Mouse (Mus musculus) midbrain, embryonic 12.5 days (tissue): Measurements from ENCODE around the gene Gm39566. TPM values are rescaled to one million over a fixed set of nuclear protein-coding genes. Genes with fewer than 3 reads are reported as not detected.

ENCODE experiments used
- ATAC-seq: fragments of 200-750 bp; cut with Nextera tagmentation; 2 replicates; pipeline ENCODE4 v1.8.0; 2017; ENCODE audit warnings: low read depth, moderate TSS enrichment, moderate library complexity; ENCODE audit not compliant: low FRiP score
- H3K27ac ChIP-seq: fragments of 300-500 bp; sonication (generic); replicated peaks from 2 replicates; pipeline ENCODE4 v1.5.1; 2016; ENCODE audit warnings: mild to moderate bottlenecking
- H3K27me3 ChIP-seq: fragments of 300-500 bp; sonication (generic); 2 replicates; pipeline ENCODE4 v1.6.1; 2016; ENCODE audit warnings: mild to moderate bottlenecking
- H3K36me3 ChIP-seq: fragments of 300-500 bp; sonication (generic); 2 replicates; pipeline ENCODE4 v1.6.1; 2016
- H3K4me1 ChIP-seq: fragments of 300-500 bp; sonication (generic); 2 replicates; pipeline ENCODE4 v1.6.1; 2016
- H3K4me2 ChIP-seq: fragments of 300-500 bp; sonication (generic); replicated peaks from 2 replicates; pipeline ENCODE4 v1.6.1; 2016; ENCODE audit warnings: mild to moderate bottlenecking, moderate library complexity
- H3K4me3 ChIP-seq: fragments of 300-500 bp; sonication (generic); 2 replicates; pipeline ENCODE4 v1.5.1; 2016; ENCODE audit warnings: mild to moderate bottlenecking
- H3K9ac ChIP-seq: fragments of 300-500 bp; sonication (generic); replicated peaks from 2 replicates; pipeline ENCODE4 v1.6.1; 2016; ENCODE audit warnings: mild to moderate bottlenecking, moderate library complexity
- H3K9me3 ChIP-seq: fragments of 300-500 bp; sonication (generic); 2 replicates; pipeline ENCODE4 v1.6.1; 2016; ENCODE audit warnings: mild to moderate bottlenecking
- WGBS: fragments of 180-500 bp; shearing (Covaris S2); methylation state at CpG from one replicate; pipeline ENCODE4 v1.1.7; 2016; 5-methylcytosine and 5-hydroxymethylcytosine counted together
- polyA plus RNA-seq: library from polyadenylated mRNA; unstranded; fragments of >200 nt; fragmentation: Nextera tagmentation; extraction: Ambion mirVana; gene quantifications from 2 replicates; pipeline ENCODE4 v1.2.1, GENCODE M21; 2016

The Gm39566 gene
- polyA plus RNA-seq, 1 experiment from 2014 or later: not detected

DNA sequence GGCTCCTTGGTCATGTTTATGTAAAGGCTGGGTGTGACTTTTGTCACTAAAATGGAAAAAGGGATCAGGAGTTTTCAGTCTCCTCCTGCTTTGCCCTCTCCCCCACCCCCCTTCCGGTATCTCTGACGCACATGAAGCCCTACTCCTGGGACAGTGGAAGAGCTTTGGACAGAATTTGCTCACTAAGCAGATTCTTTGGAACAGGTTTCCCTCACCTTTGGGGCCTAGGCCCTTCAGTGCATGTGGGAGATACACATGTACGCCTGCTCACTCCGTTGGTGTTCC, 47.5 kb downstream of the Gm39566 start:
- Histone ChIP-seq H3K27me3 (peaks cover 8% of the 10 kb centered on the region), H3K36me3 (no peaks in the 10 kb centered on the region), H3K4me2 (peak overlapping the region; percentile 69; the same call in 1 of the 2 replicates), H3K9ac (no peak overlapping the region), H3K4me3 (no peak overlapping the region), H3K4me1 (peaks cover 20% of the 10 kb centered on the region), H3K9me3 (no peaks in the 10 kb centered on the region), H3K27ac (no peak overlapping the region)
- no peak for ATAC-seq
- WGBS: 67% methylated on average over 4 of the region's 4 CpGs

DNA sequence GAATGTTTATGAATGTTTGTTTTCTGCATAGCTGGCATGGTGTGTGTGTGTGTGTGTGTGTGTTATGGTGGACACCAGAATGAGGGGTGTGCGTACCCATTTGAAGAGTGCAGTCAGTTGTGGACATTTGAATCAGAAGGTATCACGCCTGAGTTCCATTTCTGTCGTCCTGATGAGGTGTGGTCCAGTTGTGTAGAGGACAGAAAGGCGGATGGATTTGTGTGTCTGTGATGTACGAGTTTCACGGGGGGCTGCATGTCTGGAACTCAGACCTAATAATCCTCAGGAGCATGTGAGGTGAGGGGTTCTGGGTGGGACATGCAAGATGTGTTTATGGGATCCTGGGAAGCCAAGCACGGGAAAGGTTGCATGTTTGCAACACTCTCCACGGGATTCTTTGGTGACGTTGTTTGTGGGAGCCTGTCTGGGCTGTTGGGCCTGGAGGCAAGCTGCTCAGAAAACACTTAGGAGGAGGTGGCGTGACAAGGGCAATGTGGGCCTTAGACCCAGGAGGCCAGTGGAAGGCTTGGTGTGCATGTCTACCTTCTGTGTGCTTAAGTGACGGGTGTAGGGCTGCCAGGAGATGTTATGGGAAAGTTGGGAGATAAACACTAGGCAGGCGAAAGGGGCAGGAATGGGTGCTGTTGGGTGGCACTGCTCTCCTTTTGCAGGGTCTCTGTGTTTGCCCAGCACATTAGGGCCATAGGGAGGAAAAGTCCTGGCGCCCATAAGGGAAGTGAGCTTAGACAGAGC, 48.0 kb downstream of the Gm39566 start:
- WGBS: 62% methylated on average over 13 of the region's 13 CpGs

DNA sequence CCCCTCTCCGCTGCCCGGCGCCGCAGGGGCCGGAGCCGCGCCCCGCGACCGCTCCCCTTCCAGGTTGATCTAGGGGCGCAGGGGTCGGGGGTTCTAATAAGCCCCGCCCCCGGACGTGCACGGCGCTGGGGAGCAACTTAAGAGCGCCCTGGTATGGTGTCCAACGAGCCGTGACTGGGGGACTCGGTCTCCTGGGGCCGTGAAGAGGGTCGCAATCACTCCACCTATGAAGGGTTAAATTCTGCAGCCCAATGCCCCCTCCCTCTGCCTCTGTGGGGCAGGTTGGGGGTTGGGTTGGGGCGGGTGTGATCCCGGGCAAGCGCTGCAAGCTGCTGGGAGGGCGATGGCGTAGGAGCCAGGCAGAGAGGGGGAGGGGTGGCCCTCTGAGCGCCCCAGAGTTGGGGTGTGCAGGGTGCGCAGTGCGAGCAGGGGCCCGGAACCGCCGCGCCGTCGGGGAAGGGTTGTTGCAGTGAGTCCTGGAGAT, 48.9 kb downstream of the Gm39566 start:
- peak; percentile 68; the same call in 1 of the 2 replicates for ATAC-seq
- Histone ChIP-seq H3K4me1 (peaks cover 20% of the 10 kb centered on the region), H3K27me3 (peaks cover 8% of the 10 kb centered on the region), H3K36me3 (no peaks in the 10 kb centered on the region), H3K4me3 (peak overlapping the region; percentile 72), H3K9ac (peak overlapping the region; percentile 92), H3K9me3 (no peaks in the 10 kb centered on the region), H3K4me2 (peak overlapping the region; percentile 69), H3K27ac (peak overlapping the region; percentile 72)
- WGBS: under 1% methylated on average over 34 of the region's 37 CpGs

More for the DNA sequence above, 48.0 kb downstream of the Gm39566 start:
- peaks cover 8% of the 10 kb centered on the region for H3K27me3 ChIP-seq
- peak overlapping the region; percentile 92 for H3K9ac ChIP-seq
- H3K36me3 ChIP-seq: no peaks in the 10 kb centered on the region
- H3K4me1 ChIP-seq: peaks cover 20% of the 10 kb centered on the region
- no peak overlapping the region for H3K27ac ChIP-seq
- no peak for ATAC-seq
- H3K4me3 ChIP-seq: peak overlapping the region; percentile 72
- H3K9me3 ChIP-seq: no peaks in the 10 kb centered on the region
- peak overlapping the region; percentile 69 for H3K4me2 ChIP-seq

DNA sequence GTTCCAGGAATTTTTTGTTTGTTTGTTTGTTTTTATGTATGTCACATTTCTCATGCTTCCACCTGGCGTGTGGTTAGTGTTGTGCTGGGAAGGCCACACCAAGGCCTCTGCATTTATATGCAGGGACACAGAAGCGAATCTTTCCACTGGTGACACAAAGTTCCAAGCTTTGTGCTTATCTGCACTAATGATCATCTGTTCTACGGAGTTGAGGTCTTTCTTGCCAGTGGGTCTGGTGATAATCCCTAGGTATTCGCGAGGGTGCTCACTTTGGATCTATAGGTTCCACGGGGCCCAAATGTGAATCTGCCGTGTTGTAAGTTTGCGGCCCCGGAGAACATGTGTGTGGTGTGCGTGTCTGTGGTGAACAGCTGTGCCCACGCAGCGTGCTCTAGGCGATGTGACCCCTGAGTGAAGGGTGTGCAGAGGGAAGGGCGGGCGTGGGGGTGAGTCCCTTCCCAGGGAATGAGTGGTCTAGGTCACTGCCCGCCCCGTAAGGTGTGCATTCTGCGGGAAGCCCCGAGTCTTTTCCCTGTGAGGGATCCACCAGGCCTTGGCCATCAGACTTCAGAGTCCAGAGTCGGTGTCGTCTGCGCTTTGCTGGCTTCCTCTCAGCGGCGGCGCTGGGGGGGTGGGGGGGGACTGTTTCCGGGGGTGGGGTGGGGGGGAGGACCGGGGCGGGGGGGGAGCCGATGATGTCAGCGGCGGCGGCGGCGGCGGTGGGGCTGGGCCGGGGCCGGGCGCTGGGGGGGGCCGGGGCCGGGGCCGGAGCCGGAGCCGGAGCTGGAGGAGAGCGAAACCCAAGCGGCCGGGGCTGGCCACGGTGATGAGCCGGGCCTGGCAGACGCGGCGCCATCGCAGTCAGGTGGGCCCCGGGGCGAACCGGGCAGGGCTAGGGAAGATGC, 49.6 kb downstream of the Gm39566 start, which contains the start of gene Zbtb4:
Gene Zbtb4, plus strand, starts transcription at position 692 of the 905 bp plus-strand sequence.
- Histone ChIP-seq H3K4me3 (peak within 1 kb of the TSS; percentile 72), H3K27me3 (peaks cover 8% of the 10 kb centered on the region), H3K4me1 (peaks cover 22% of the 10 kb centered on the region), H3K27ac (peak within 1 kb of the TSS; percentile 72), H3K9me3 (no peaks in the 10 kb centered on the region), H3K4me2 (peak within 1 kb of the TSS; percentile 69), H3K9ac (peak within 1 kb of the TSS; percentile 92), H3K36me3 (no peaks in the 10 kb centered on the region)
- peak; percentile 75; the same call in 1 of the 2 replicates for ATAC-seq
- 30% methylated on average over 29 of the region's 55 CpGs for WGBS

DNA sequence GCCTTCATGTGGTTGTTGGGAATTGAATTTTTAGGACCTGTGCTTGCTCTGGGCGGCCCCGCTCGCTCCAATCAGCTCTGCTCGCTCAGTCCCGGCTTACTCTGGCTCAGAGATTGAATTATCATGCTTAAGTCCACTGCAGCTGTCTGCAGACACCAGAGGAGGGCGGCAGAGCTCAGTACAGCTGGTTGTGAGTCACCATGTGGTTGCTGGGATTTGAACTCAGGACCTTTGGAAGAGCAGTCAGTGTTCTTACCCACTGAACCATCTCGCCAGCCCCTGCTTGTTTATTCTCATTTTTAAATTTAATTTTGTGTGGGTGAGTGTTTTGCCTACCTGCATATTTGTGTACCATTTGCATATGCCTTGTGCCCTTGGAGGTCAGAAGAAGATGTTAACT, 51.5 kb downstream of the Gm39566 start:
- no peaks in the 10 kb centered on the region for H3K9me3 ChIP-seq
- H3K27ac ChIP-seq: no peak overlapping the region
- no peak for ATAC-seq
- no peaks in the 10 kb centered on the region for H3K36me3 ChIP-seq
- 68% methylated on average over 7 of the region's 7 CpGs for WGBS
- H3K27me3 ChIP-seq: peaks cover 8% of the 10 kb centered on the region
- H3K4me2 ChIP-seq: no peak overlapping the region
- no peak overlapping the region for H3K9ac ChIP-seq
- H3K4me1 ChIP-seq: peaks cover 33% of the 10 kb centered on the region
- no peak overlapping the region for H3K4me3 ChIP-seq

DNA sequence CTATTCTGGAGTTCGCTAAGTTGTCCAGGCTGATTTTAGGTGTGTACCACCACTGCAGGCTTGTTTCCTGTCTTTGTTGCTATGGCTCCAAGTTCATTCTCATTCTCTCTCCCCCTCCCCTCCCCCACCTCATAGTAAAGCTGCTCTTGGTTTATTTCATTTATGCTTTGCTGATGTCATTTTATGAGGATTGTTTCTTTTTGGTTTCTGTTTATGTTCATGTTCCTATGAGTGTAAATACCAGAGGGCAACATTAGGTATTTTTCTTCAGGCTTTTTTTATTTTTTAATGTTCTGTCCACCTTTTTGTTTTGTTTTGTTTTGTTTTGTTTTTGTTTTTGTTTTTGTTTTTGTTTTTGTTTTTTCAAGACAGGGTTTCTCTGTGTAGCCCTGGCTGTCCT, 53.2 kb downstream of the Gm39566 start, which contains the start of gene Slc35g3:
Gene Slc35g3, minus strand, starts transcription at position 101 of the 400 bp plus-strand sequence.
- 83% methylated on average over 1 of the region's 1 CpGs for WGBS
- no peak within 1 kb of the TSS for H3K4me2 ChIP-seq
- H3K36me3 ChIP-seq: no peaks in the 10 kb centered on the region
- H3K9ac ChIP-seq: no peak within 1 kb of the TSS
- ATAC-seq: no peak
- no peak within 1 kb of the TSS for H3K4me3 ChIP-seq
- H3K9me3 ChIP-seq: no peaks in the 10 kb centered on the region
- H3K27ac ChIP-seq: peak within 1 kb of the TSS; percentile 98
- no peaks in the 10 kb centered on the region for H3K27me3 ChIP-seq
- H3K4me1 ChIP-seq: peaks cover 28% of the 10 kb centered on the region

Other genes starting within 250 kb of the Gm39566 start
- 29.6 and 33.2 TPM in 2 replicates for gene Wrap53, start 235.0 kb downstream of the Gm39566 start, polyA plus RNA-seq
- gene Trp53, start 234.9 kb downstream of the Gm39566 start, polyA plus RNA-seq: 109 and 117 TPM in 2 replicates
- 11.4 and 15.2 TPM in 2 replicates for gene Atp1b2, start 209.4 kb downstream of the Gm39566 start, polyA plus RNA-seq
- gene Shbg, start 197.4 kb downstream of the Gm39566 start, polyA plus RNA-seq: not detected in 2 replicates
- gene Sat2, start 193.3 kb downstream of the Gm39566 start, polyA plus RNA-seq: 22.3 and 23.5 TPM in 2 replicates
- gene Fxr2, start 182.3 kb downstream of the Gm39566 start, polyA plus RNA-seq: 59.2 and 67.1 TPM in 2 replicates
- not detected in 2 replicates for gene Sox15, start 160.0 kb downstream of the Gm39566 start, polyA plus RNA-seq
- 79.4 and 79.9 TPM in 2 replicates for gene Mpdu1, start 152.7 kb downstream of the Gm39566 start, polyA plus RNA-seq
- 7.1 and 7.2 TPM in 2 replicates for gene Cd68, start 149.1 kb downstream of the Gm39566 start, polyA plus RNA-seq
- gene Eif4a1, start 142.9 kb downstream of the Gm39566 start, polyA plus RNA-seq: 608 and 698 TPM in 2 replicates
- gene Senp3, start 133.2 kb downstream of the Gm39566 start, polyA plus RNA-seq: 108 and 113 TPM in 2 replicates
- gene Tnfsf13, start 129.5 kb downstream of the Gm39566 start, polyA plus RNA-seq: 0.41 and 0.77 TPM in 2 replicates
- gene Tnfsf12, start 119.4 kb downstream of the Gm39566 start, polyA plus RNA-seq: 2.2 and 2.9 TPM in 2 replicates
- gene Tnfsfm13, start 119.2 kb downstream of the Gm39566 start, polyA plus RNA-seq: 0.65 and 1.3 TPM in 2 replicates
- gene Polr2a, start 56.7 kb downstream of the Gm39566 start, polyA plus RNA-seq: 32.0 and 37.1 TPM in 2 replicates
- 0.18 and 0.27 TPM in 2 replicates for gene Slc35g3, start 53.3 kb downstream of the Gm39566 start, polyA plus RNA-seq
- 2.0 TPM in 2 replicates for gene Zbtb4, start 49.4 kb downstream of the Gm39566 start, polyA plus RNA-seq
- gene Chrnb1, start 19.4 kb downstream of the Gm39566 start, polyA plus RNA-seq: 1.3 and 1.7 TPM in 2 replicates
- 2.7 and 2.9 TPM in 2 replicates for gene Fgf11, start 13.4 kb downstream of the Gm39566 start, polyA plus RNA-seq
- gene Tmem102, start 9.7 kb downstream of the Gm39566 start, polyA plus RNA-seq: 0.42 and 1.2 TPM in 2 replicates
- not detected in 2 replicates for gene Spem2, start 3.2 kb upstream of the Gm39566 start, polyA plus RNA-seq
- gene Spem1, start 6.9 kb upstream of the Gm39566 start, polyA plus RNA-seq: 0.46 TPM in 1 of 2 replicates, not detected in the other
- 14.2 and 14.6 TPM in 2 replicates for gene Nlgn2, start 22.5 kb upstream of the Gm39566 start, polyA plus RNA-seq
- gene Tmem256, start 23.2 kb upstream of the Gm39566 start, polyA plus RNA-seq: 284 and 302 TPM in 2 replicates
- 62.9 and 70.1 TPM in 2 replicates for gene Plscr3, start 31.1 kb upstream of the Gm39566 start, polyA plus RNA-seq
- gene Tnk1, start 43.4 kb upstream of the Gm39566 start, polyA plus RNA-seq: 0.19 and 0.21 TPM in 2 replicates
- not detected in 2 replicates for gene Tmem95, start 62.7 kb upstream of the Gm39566 start, polyA plus RNA-seq
- gene Kctd11, start 66.1 kb upstream of the Gm39566 start, polyA plus RNA-seq: 2.7 and 3.3 TPM in 2 replicates
- 0.50 and 0.73 TPM in 2 replicates for gene Acap1, start 80.2 kb upstream of the Gm39566 start, polyA plus RNA-seq
- 21.8 and 23.2 TPM in 2 replicates for gene 2810408A11Rik, start 85.7 kb upstream of the Gm39566 start, polyA plus RNA-seq
- 17.4 and 19.3 TPM in 2 replicates for gene Neurl4, start 85.8 kb upstream of the Gm39566 start, polyA plus RNA-seq
- 93.1 and 97.6 TPM in 2 replicates for gene Gps2, start 98.6 kb upstream of the Gm39566 start, polyA plus RNA-seq
- gene Eif5a, start 106.7 kb upstream of the Gm39566 start, polyA plus RNA-seq: 1,395 and 1,465 TPM in 2 replicates
- 5.0 and 5.6 TPM in 2 replicates for gene Ybx2, start 120.5 kb upstream of the Gm39566 start, polyA plus RNA-seq
- 8.9 and 9.9 TPM in 2 replicates for gene Slc2a4, start 132.9 kb upstream of the Gm39566 start, polyA plus RNA-seq
- 2.9 and 3.7 TPM in 2 replicates for gene Cldn7, start 149.5 kb upstream of the Gm39566 start, polyA plus RNA-seq
- gene Ctdnep1, start 165.9 kb upstream of the Gm39566 start, polyA plus RNA-seq: 21.4 and 27.5 TPM in 2 replicates
- gene Elp5, start 167.2 kb upstream of the Gm39566 start, polyA plus RNA-seq: 127 and 131 TPM in 2 replicates
- 552 and 567 TPM in 2 replicates for gene Gabarap, start 175.8 kb upstream of the Gm39566 start, polyA plus RNA-seq
- 89.4 and 96.5 TPM in 2 replicates for gene Phf23, start 180.5 kb upstream of the Gm39566 start, polyA plus RNA-seq
- gene Dvl2, start 185.3 kb upstream of the Gm39566 start, polyA plus RNA-seq: 45.3 and 49.2 TPM in 2 replicates
- gene Acadvl, start 200.1 kb upstream of the Gm39566 start, polyA plus RNA-seq: 50.7 and 57.9 TPM in 2 replicates
- gene Dlg4, start 201.6 kb upstream of the Gm39566 start, polyA plus RNA-seq: 23.9 and 30.2 TPM in 2 replicates
- 0.33 and 0.89 TPM in 2 replicates for gene Asgr1, start 238.8 kb upstream of the Gm39566 start, polyA plus RNA-seq